Mouse (Mus musculus) liver, postnatal 0 days (tissue): ENCODE measurements around the gene Tctn1.

Experiments used
- CTCF ChIP-seq: sonication (generic); IDR thresholded peaks from 2 replicates; pipeline ENCODE4 v1.5.1; 2016; ENCODE audit warnings: antibody characterized with exemption, low read depth
- EP300 ChIP-seq: IDR thresholded peaks from 2 replicates; pipeline ENCODE4 v1.6.1; 2016; ENCODE audit warnings: antibody characterized with exemption, low read depth, mild to moderate bottlenecking

GRCm38 (mm10) chr5:122228271-122228765 lies 35.9 kb downstream of the Tctn1 start:
- TF ChIP-seq CTCF (no peak), EP300 (no peak)
